Mouse (Mus musculus) hindbrain, embryonic 14.5 days (tissue): ENCODE results near the gene Frmd6. TPM values are rescaled to one million over a fixed set of nuclear protein-coding genes. Genes with fewer than 3 reads are reported as not detected.

Source experiments
- ATAC-seq: fragments of 200-750 bp; cut with Nextera tagmentation; 2 replicates; pipeline ENCODE4 v1.8.0; 2017; ENCODE audit warnings: moderate number of reproducible peaks, mild to moderate bottlenecking, moderate TSS enrichment, moderate library complexity; ENCODE audit not compliant: low FRiP score
- DNase-seq: peaks from one replicate; pipeline ENCODE4 v3.0.0-alpha.2; 2015; ENCODE audit warnings: low spot score
- H3K27ac ChIP-seq: fragments of 300-500 bp; sonication (generic); 2 replicates; pipeline ENCODE4 v1.5.1; 2014; ENCODE audit warnings: mild to moderate bottlenecking, moderate library complexity
- H3K27me3 ChIP-seq: fragments of 300-500 bp; sonication (generic); 2 replicates; pipeline ENCODE4 v1.6.1; 2014; ENCODE audit warnings: mild to moderate bottlenecking, low read length, mixed read lengths; ENCODE audit not compliant: control insufficient read depth, insufficient read depth
- H3K36me3 ChIP-seq: fragments of 300-500 bp; sonication (generic); replicated peaks from 2 replicates; pipeline ENCODE4 v1.6.1; 2014; ENCODE audit not compliant: control insufficient read depth, insufficient read depth
- H3K4me1 ChIP-seq: fragments of 300-500 bp; sonication (generic); replicated peaks from 2 replicates; pipeline ENCODE4 v1.6.1; 2014; ENCODE audit warnings: antibody characterized with exemption, low read length, mixed read lengths; ENCODE audit not compliant: control insufficient read depth, insufficient read depth
- H3K4me2 ChIP-seq: fragments of 300-500 bp; sonication (generic); replicated peaks from 2 replicates; pipeline ENCODE4 v1.6.1; 2014; ENCODE audit warnings: mild to moderate bottlenecking, moderate library complexity
- H3K4me3 ChIP-seq: fragments of 300-500 bp; sonication (generic); replicated peaks from 2 replicates; pipeline ENCODE4 v1.5.1; 2014; ENCODE audit warnings: mild to moderate bottlenecking, low read length
- H3K9ac ChIP-seq: fragments of 300-500 bp; sonication (generic); 2 replicates; pipeline ENCODE4 v1.6.1; 2014
- H3K9me3 ChIP-seq: fragments of 300-500 bp; sonication (generic); 2 replicates; pipeline ENCODE4 v1.6.1; 2016; ENCODE audit warnings: low read length; ENCODE audit not compliant: control insufficient read depth
- WGBS: fragments of 180-500 bp; shearing (Covaris S2); extraction: QIAGEN DNeasy Blood & Tissue Kit; methylation state at CpG from one replicate; pipeline ENCODE4 v1.1.7; 2014; 5-methylcytosine and 5-hydroxymethylcytosine counted together
- polyA plus RNA-seq: library from polyadenylated mRNA; unstranded; fragments of >200 nt; fragmentation: Nextera tagmentation; extraction: Ambion mirVana; gene quantifications from 2 replicates; pipeline ENCODE4 v1.2.1, GENCODE M21; 2014

Frmd6 gene
- polyA plus RNA-seq, 1 experiment from 2014 or later, result 9.5 TPM

DNA sequence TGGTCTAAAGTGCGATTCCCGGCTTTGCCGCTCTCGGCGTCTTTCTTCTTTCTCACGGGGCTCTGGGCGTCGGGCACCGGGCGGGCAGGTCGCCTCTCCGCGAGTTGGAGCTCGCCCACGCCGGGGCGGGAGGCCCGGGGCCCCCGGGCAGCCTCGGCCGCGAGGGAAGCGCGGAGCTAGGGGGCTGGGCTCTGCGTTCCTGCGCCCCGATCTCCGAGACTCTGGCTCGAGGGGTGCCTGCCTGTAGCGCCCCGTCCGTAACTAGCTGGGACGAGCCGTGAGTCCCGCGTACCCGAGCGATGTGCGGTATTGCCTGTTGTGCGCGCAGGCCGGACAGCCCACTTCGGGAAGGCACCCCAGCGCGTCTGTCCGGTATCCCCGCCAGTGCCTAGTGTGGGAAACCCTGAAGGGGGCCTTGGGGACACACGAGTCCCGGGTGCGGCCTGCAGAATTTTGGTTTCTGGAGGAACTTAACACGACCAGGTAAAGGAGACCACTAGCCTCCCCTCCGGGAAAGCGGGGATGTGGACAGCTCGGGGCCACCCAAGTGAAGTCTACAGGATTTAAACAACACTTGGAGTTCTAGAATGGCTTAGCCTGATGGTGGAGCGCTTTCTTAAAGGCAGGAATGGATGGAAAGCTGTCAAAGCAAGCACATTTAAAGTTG, 470 bp downstream of the Frmd6 start:
- H3K4me3 ChIP-seq, result peak overlapping the region; percentile 68
- WGBS, result under 1% methylated on average over 55 of the region's 55 CpGs
- H3K4me1 ChIP-seq, result peaks cover 22% of the 10 kb centered on the region
- H3K9me3 ChIP-seq, result no peaks in the 10 kb centered on the region
- H3K27me3 ChIP-seq, result no peaks in the 10 kb centered on the region
- peak overlapping the region; percentile 74 for H3K27ac ChIP-seq
- H3K9ac ChIP-seq, result peak overlapping the region; percentile 68
- DNase-seq (no peak), ATAC-seq (peak; percentile 67)
- H3K4me2 ChIP-seq, result peak overlapping the region; percentile 78
- H3K36me3 ChIP-seq, result no peaks in the 10 kb centered on the region

DNA sequence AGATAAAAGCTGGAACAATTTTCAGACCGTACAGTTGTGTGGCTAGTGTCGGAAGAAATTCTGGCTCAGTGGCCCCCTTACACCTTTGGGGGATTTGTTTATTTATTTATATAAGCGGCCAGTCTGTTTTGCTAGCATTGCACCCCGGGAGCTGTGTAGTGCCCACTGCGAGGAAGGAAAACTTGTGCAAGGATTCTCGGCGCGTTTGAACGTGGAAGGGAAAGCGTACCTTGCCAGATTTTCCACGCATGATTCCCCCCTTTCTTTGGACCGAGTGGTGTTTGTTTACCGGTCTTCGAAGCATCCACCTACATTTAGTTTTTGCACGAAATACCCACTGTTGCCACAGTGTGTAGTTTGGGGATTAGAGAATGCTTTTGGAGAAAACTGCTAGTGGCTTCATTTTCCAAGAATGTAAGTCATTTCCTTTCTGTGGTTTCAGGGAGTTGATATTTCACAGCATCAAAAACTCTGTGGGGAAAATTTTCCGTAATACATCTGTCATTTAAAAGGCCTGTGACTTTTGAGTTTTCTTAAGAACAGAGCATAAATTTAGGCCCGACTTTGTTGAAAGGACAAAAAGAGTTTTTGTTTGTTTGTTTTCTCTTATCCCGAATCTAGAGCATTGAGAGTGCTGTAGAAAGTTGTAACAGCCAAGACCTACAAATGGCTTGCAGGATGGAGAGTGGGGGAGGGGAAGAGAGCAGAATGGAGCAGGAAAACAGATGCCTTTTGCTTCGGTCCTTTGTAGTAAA, 1.2 kb downstream of the Frmd6 start:
- DNase-seq (peak; percentile 42), ATAC-seq (no peak)
- Histone ChIP-seq H3K27me3 (no peaks in the 10 kb centered on the region), H3K27ac (peak overlapping the region; percentile 74; the same call in 1 of the 2 replicates), H3K36me3 (no peaks in the 10 kb centered on the region), H3K9me3 (no peaks in the 10 kb centered on the region), H3K4me1 (peaks cover 22% of the 10 kb centered on the region), H3K4me2 (peak overlapping the region; percentile 78), H3K9ac (peak overlapping the region; percentile 68), H3K4me3 (peak overlapping the region; percentile 68)
- 4% methylated on average over 19 of the region's 19 CpGs for WGBS

DNA sequence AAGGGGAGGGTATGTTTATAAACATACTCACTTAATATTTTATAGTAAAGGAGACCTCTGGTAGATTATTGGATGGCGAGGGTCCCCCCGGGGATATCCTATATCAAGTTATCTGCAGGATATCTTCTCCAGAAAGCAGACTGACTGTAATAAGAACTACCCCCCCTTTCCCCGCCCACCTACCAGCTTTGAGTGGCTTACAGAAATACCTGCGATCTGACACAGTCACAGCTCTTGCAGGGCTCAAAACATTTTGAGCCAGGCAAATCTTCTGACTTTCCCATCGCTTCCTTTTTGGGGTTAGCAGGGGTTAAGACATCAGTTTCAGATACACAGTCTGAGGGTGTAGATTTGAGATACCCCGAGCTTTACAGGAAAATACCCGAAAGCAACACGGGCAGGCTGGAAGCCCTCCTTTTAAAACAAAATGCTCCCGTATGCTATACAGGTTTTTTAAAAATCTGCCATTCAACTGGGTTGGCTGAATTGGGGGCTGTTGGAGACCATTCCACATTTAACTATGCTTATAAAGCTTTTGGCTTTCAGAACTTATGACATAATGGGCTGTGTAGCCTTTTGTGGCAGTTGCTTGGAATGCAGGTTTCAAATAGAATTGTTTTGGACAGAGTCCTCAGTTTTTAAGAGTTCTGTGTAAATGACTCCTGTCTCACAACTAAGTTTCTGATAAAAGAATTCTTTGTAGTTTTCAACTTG, 2.0 kb downstream of the Frmd6 start:
- Histone ChIP-seq H3K4me2 (peak overlapping the region; percentile 78), H3K9ac (peak overlapping the region; percentile 68; the same call in 1 of the 2 replicates), H3K4me3 (peak overlapping the region; percentile 68), H3K9me3 (no peaks in the 10 kb centered on the region), H3K27ac (no peak overlapping the region), H3K4me1 (peaks cover 22% of the 10 kb centered on the region), H3K36me3 (no peaks in the 10 kb centered on the region), H3K27me3 (no peaks in the 10 kb centered on the region)
- ATAC-seq, result no peak
- WGBS, result 39% methylated on average over 9 of the region's 9 CpGs
- no peak for DNase-seq

DNA sequence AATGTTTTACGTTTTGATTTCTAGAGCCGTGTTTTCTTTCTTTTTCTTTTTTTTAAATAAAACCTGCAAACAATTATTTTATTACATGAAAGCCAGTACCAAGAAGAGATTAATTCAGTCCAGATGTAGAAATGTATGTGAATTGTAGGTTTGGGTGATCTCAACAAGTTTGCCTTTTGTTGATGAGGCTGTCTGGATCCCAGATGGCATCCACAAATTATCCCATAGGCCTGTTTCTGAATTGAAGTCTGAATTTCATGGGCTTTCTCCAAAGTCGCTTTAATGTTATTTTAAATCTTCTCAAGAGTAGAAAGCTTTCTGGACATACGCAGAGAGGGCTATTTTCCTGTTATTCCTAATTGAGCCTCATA, 2.6 kb downstream of the Frmd6 start:
- Histone ChIP-seq H3K4me2 (peak overlapping the region; percentile 78), H3K27me3 (no peaks in the 10 kb centered on the region), H3K36me3 (no peaks in the 10 kb centered on the region), H3K4me1 (peaks cover 22% of the 10 kb centered on the region), H3K9ac (no peak overlapping the region), H3K4me3 (0 out of 2 replicates have a peak overlapping the region, but pooled peaks have one; percentile 68), H3K27ac (no peak overlapping the region), H3K9me3 (no peaks in the 10 kb centered on the region)
- 78% methylated on average over 4 of the region's 4 CpGs for whole genome bisulfite sequencing
- no peak for DNase-seq
- no peak for ATAC-seq

DNA sequence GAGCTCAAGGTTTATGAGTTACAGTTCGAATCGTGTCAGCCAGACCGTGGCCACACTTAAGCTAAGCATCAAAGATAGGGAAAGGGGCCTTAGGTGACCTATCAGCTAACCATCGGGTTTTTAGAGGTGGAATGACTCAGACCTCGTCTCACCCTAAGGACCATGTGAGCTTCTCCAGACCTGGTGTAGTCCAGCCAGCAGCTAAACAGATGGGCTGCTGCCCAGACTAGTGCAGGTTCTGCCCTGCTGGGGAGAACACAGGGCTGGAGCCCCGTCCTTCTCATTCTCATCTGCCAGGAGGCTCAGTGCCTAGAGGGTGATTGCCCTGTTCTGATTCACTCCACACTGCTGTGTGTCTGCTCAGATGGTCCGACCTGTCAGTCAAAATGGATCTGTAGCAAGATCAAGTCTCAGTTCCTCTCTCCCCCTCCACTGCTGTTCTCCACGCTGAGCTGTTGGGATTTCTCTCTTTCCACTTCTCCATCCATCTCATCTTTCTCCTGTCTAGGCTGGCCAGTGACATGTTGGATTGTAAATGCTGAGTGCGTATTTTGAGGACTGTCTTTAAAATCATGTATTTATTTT, 5.8 kb downstream of the Frmd6 start:
- no peak overlapping the region for H3K9ac ChIP-seq
- no peak for ATAC-seq
- peaks cover 15% of the 10 kb centered on the region for H3K4me1 ChIP-seq

DNA sequence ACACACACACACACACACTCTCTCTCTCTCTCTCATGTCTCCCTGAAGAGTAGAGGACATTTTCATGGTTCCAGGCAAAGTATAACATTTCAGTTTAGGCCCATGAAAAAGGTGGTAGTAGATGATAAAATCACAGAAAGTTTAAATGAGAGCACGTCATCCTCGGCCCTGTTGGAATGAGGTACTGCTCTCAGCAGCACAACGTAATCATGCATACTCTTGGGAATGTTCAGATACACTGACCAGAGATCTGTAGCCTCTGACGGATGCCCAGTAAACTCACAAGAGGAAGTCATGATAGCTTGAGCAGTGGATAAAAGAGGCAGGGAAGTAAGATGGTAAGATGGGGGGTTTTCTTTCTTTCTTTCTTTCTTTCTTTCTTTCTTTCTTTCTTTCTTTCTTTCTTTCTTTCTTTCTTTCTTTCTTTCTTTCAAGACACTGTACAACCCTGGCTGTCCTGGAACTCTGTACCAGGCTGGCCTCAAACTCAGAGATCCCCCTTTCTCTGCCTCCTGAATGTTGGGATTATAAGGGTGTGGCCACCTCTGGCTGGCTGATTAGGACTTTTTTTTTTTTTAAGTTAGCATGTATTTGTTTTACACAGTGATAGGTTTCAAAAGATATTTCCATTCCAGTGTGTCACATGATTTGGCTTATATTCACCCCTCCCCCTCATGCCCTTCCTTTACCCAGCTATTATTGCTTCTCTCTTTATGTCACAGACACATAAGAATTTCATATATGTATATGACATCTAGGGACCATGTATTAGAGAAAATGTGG, 7.1 kb downstream of the Frmd6 start:
- Histone ChIP-seq H3K27ac (no peak overlapping the region), H3K4me3 (no peak overlapping the region), H3K4me2 (no peak overlapping the region), H3K9me3 (no peaks in the 10 kb centered on the region), H3K27me3 (no peaks in the 10 kb centered on the region), H3K36me3 (no peaks in the 10 kb centered on the region), H3K9ac (no peak overlapping the region), H3K4me1 (peaks cover 4% of the 10 kb centered on the region; the same call in 1 of the 2 replicates)
- ATAC-seq (no peak), DNase-seq (no peak)
- 80% methylated on average over 4 of the region's 4 CpGs for WGBS

More for the DNA sequence above, 5.8 kb downstream of the Frmd6 start:
- Histone ChIP-seq H3K27me3 (no peaks in the 10 kb centered on the region), H3K4me2 (no peak overlapping the region), H3K4me3 (no peak overlapping the region), H3K27ac (no peak overlapping the region), H3K9me3 (no peaks in the 10 kb centered on the region), H3K36me3 (no peaks in the 10 kb centered on the region)
- WGBS, result 78% methylated on average over 9 of the region's 9 CpGs
- no peak for DNase-seq

DNA sequence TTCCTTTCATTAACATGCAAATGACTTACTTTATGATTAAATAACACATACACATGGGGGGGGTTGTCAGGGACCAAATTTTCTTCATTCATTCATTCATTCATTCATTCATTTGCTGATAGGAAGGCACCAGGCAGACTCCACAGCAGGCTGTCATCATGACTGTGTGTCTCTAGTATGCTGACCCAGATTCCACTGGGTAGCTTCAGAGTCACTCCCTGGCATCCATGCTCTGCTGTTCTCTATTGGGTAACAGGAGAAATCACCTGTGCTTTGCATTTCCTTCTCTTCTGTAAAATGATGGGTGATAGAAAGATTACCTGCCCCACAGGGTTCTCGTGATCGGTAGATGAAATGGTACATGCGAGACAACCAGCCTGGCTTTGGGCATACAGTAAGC, 7.7 kb downstream of the Frmd6 start:
- ATAC-seq, result no peak

DNA sequence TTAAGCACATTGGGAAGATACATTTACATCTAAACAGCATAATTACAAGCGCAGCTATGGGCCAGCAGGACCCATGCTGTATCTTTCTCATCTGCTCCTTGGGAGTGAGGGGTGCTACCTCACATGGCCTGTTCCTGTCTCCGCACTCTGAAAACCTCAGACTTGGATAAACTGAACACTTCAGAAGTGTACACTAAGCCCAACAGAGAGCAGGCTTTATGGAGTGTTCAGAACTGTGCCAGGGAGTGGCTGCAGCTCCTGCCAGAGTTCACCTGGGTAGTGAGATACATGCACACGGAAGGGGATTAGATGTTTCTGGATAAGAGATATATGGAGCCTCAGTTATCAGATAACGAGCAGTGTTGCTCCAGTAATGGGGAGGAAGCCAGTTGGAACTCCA, 8.7 kb downstream of the Frmd6 start:
- WGBS, result 89% methylated on average over 4 of the region's 4 CpGs
- Histone ChIP-seq H3K9me3 (no peaks in the 10 kb centered on the region), H3K4me1 (peaks cover 2% of the 10 kb centered on the region; the same call in 1 of the 2 replicates), H3K27ac (no peak overlapping the region), H3K9ac (no peak overlapping the region), H3K4me2 (no peak overlapping the region), H3K4me3 (no peak overlapping the region), H3K36me3 (no peaks in the 10 kb centered on the region), H3K27me3 (no peaks in the 10 kb centered on the region)
- ATAC-seq, result no peak
- DNase-seq, result no peak

More for the DNA sequence above, 7.7 kb downstream of the Frmd6 start:
- Histone ChIP-seq H3K36me3 (no peaks in the 10 kb centered on the region), H3K4me2 (no peak overlapping the region), H3K27me3 (no peaks in the 10 kb centered on the region), H3K9me3 (no peaks in the 10 kb centered on the region), H3K9ac (no peak overlapping the region), H3K4me3 (no peak overlapping the region), H3K4me1 (peaks cover 2% of the 10 kb centered on the region; the same call in 1 of the 2 replicates), H3K27ac (no peak overlapping the region)
- WGBS, result 94% methylated on average over 3 of the region's 3 CpGs
- DNase-seq, result no peak
